Mouse (Mus musculus): ENCODE measurements around the gene Mfap2. TPM values are rescaled to one million over a fixed set of nuclear protein-coding genes. Genes with fewer than 3 reads are reported as not detected.

The Mfap2 gene
- total RNA-seq, 2 experiments from 2014 or later = 11.3 to 14.1 TPM

GRCm38 (mm10) chr4:141020811-141021613 is 10.8 kb downstream of the Mfap2 start:
- peak; percentile 63 for DNase-seq (ENCODE audit: low spot score in 2 of 2)

- no peak for DNase-seq (ENCODE audit: low spot score in 2 of 2)
Observed at GRCm38 (mm10) chr4:141021614-141021929, 11.4 kb downstream of the Mfap2 start.

- DNase-seq (ENCODE audit: low spot score in 2 of 2) = peak in 1 of 2 experiments; percentile 54
Observed at GRCm38 (mm10) chr4:141024052-141024451, 13.8 kb downstream of the Mfap2 start.

GRCm38 (mm10) chr4:141024992-141025391 is 14.8 kb downstream of the Mfap2 start:
- no peak for DNase-seq (ENCODE audit: low spot score in 2 of 2)

DNA sequence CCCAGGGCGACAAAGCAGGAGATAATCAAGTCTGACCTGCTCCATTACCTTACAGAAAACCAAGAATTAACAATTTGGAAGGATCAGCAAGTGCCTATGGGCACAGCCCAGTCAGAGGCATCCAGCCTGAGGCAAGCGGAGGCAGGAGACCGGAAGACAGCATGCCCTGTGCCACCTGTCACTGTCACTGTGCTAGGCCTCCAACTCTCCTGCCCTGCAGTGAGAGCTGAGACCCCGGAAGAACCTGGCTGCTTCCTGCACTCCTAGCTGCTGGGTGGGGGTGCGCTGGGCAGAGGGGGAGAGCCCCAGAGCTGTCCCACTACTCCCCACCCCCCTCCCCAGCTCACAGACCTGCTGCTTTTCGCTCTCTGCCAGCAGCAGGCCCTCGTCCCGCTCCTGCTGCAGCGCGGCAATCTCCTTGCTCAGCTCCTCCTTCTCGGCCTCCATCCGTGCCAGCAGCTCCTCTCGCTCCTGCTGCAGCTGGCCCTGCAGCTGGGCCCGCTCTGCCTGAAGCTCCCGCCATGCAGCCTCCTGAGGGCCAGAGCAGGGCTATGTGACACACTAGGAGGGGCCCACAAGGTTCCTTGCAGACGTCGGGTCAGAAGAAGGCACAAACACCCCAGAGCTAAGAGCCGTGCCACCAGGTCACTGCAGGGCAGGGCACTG is 20.5 kb downstream of the Mfap2 start:
- DNase-seq (ENCODE audit: low spot score in 2 of 2) = no peak

GRCm38 (mm10) chr4:141031733-141032132 is 21.5 kb downstream of the Mfap2 start:
- DNase-seq (ENCODE audit: low spot score in 2 of 2) = peak; percentile 78 to 81

DNA sequence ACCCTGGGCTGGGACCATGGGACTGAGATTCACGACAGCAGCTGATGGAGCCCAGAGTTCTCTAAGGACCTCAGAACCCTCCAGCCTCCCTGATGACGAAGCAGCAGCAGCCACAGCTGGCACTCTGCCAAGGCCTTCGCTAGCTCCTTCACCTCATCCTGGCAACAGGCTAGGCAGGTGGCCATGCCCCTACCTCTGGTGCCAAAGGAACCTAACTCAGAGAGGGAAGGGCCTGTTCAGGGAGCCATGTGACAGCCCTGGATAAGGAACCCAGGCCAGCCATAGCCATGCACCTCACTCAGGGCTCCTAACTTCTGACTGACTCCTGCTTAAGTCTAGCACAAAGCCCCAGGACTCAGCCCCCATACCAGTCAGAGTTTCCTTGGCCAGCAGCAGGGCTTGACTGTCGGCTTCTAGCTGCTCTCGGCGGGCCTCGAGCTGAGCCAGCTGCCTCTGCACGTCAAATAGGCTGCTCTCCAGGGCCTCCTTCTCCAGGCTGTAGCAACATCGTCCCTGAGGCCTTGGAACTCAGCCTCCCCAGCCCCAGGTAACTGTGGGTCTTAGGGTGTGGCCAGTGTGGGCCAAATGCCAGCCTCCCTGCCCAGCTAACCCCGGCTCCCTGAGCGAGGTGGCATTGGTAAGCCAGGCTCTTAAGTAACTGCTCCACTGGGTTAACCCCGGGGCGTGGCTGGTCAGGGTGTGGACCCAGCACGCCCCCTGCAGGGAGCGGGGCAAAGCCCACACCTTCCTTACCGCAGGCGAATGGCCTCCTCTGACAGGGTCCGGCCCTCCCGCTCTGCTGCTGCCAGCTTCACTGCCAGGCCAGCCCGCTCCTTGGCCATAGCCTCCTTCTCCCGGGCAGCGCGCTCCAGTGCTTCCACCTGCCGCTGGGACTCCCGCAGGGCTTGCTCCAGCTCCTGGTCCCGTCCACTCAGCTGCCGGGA is 23.7 kb downstream of the Mfap2 start:
- no peak for DNase-seq (ENCODE audit: low spot score in 2 of 2)

- no peak for DNase-seq (ENCODE audit: low spot score in 2 of 2)
Observed at GRCm38 (mm10) chr4:141041117-141041516, 30.9 kb downstream of the Mfap2 start.

DNA sequence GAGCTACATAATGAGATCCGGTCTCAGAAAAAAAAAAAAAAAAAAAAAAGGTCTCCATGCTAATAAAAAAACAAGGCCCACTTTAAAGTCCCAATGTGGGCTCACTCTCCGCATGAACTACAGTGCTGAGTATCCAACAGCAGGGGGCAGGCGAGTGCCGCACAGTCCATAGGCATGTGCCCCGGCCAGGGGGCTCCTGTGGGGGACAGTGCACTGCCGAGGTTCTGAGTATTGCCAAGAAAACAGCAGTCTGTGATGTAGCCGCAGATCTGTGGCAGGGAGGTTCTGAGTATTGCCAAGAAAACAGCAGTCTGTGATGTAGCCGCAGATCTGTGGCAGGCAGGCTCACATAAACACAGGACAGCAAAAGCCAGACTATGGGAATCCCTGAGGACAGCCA is 34.6 kb downstream of the Mfap2 start:
- DNase-seq (ENCODE audit: low spot score in 2 of 2) = peak; percentile 61 to 67

DNA sequence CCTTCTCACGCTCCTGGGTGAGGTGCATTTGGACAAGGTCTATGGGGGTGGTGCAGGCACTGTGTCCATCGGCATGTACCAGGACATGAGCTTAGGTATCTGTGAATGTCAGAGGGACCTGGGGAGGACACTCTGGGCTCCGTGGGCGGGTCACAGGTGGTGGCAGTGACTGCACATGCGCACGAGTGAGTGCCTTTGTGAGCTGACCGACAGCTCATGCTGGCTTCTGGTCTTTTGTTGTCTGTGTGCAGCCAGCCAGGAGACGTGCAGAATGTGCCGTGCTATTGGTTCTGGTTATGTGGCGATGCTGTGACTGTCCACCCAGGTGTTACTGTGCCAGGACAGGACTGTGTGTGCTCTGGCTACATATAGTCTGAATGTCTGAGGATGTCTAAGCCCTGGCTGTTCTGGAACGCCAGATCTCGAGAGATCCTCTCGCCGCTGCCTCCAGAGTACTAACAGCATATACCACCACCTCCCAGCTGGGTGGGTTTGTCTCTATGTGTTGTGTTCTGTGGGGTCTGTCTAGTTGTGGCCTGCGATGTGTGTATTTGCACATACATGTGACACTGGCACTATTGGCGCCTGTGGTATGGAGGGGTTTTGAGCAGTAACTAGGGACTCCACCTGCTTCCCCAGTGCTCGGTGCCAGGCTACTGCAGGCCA is 38.7 kb downstream of the Mfap2 start:
- no peak for DNase-seq (ENCODE audit: low spot score in 2 of 2)

- peak; percentile 40 to 67 for DNase-seq (ENCODE audit: low spot score in 2 of 2)
Observed at GRCm38 (mm10) chr4:141049476-141049835, 39.2 kb downstream of the Mfap2 start.

GRCm38 (mm10) chr4:141052442-141052841 is 42.2 kb downstream of the Mfap2 start:
- DNase-seq (ENCODE audit: low spot score in 2 of 2) = no peak

DNA sequence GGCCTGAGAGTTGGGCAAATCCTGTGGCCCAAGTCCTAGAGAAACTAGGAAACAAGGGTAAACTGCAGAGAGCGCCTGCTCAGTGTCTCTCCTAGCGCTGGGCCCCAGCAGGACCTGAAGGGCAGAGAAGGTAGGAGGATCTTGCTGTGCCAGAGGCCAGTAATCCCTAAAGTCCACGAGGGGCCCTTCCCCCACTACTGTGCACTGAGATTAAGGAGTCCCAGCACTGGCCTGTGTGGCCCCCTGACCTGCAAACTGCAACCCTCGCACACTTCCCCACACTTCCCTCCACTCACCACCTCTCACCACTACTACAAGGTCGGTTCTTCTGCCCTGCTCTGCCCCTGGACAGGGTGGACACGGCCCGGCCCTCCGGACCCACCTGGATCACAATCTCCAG is 42.9 kb downstream of the Mfap2 start:
- no peak for DNase-seq (ENCODE audit: low spot score in 2 of 2)

- peak; percentile 67 to 73 for DNase-seq (ENCODE audit: low spot score in 2 of 2)
Observed at GRCm38 (mm10) chr4:141053568-141054161, 43.4 kb downstream of the Mfap2 start.

- no peak for DNase-seq (ENCODE audit: low spot score in 2 of 2)
Observed at GRCm38 (mm10) chr4:141056970-141057369, 46.8 kb downstream of the Mfap2 start.

DNA sequence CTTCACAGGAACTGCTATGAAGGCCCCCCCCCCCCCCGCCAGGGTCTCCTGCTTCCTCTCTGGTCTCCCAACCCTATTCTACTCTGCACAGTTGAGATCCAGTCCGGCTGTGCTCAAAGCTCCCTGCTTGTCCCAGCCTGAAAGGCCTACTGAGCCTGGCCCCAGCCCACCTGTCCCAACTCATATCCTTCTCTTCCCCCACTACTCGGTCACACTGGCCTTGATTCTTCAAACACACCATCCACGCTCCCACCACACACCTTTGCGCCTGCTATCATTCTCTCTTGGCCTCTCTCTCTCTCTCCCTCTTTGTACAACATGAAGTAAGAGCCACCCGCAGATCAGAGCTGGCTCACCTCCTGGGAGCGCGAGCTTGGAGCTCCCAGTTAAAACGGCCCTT is 48.6 kb downstream of the Mfap2 start:
- DNase-seq (ENCODE audit: low spot score in 2 of 2) = no peak

GRCm38 (mm10) chr4:141059616-141060425 is 49.6 kb downstream of the Mfap2 start:
- no peak for DNase-seq (ENCODE audit: low spot score in 2 of 2)

DNA sequence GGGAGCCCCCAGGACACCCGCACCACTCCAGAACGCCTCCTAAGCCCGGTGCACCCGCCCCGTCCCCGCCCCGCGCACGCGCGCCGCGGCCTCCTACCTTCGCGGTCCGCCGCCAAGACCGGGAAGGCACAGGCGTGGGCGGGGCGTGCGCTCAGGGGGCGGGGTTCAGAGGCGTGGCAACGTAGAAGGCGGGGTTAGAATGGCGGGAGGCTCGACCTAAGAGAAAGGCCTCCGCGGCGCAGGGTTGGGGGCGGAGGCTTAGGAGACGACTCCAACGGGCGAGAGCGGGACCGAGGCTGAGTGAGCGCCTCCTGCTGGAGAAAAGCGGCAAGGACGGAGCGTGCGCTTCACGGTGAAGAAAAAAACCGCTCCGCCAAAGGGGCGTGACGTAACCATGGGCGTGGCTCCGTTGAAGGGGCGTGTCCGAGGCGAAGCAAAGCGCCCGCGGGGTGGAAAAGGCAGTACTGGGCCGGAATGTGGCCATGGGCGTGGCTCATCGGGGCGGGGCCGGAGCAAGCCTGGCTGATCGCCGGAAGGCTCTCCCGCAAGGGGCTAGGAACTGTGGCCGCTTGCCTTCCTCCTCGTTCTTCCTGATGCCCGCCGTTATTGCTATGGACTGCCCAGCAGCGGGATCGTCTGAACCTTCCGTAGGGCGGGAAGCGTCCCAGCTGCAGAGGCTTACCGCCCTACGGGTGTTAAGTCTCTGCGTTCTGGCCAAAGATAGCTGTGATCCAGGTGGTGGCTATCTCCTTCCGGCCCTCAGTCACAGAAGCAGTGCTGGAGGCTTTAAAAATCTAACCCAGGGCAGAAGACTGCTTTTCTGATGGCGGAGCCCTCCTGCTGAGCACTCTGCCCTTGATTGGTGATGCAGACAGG is 50.4 kb downstream of the Mfap2 start, which contains the start of gene Crocc:
TSS of gene Crocc (minus strand) at position 125 of the 876 bp plus-strand sequence.
- peak; percentile 98 to 99 for DNase-seq (ENCODE audit: low spot score in 2 of 2)

Measured in layer of hippocampus, postnatal 14 days (tissue).